Mouse (Mus musculus): ENCODE data around the gene Ppp2r5c. TPM values are rescaled to one million over a fixed set of nuclear protein-coding genes. Genes with fewer than 3 reads are reported as not detected.

Ppp2r5c gene
- polyA plus RNA-seq, 1 experiment from 2014 or later, result 72.1 TPM

DNA sequence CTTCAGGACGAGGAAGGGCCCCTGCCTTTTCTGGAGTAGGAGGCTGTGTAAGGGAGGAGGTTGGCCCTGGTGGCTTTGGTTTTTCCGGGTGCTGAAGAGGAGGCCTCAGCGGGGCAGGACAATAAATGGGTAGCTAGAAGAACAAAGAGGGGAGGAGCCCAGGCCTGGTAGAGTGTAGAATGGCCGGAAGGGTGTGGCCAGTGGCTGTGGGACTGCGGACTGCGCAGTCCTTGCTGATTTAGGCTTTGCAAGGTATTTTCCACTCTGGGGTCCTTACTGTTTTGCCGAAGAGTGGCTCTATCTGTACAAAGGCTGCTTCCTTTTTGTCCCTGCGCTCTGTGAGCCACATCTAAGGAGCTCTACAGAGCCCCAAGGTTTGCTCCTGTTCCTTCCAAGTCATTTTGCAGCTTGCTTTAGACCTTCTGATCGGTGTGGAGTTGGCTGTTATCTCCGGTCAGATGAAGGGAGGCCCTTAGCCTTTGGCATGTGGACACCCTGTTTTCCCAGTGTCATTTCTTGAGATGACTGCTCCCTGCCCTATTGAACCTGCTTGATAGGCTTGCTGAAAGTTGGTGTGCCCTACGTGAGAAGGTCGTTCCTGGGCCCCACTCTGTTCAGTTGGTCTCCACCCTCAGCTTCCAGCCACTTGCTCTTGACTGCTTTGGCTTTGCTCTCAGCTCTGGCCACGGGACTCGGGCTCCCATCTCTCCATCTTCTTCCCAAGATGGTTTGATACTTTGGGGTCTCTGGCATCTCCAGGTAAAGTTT is 52.5 kb downstream of the Ppp2r5c start:
- CTCF ChIA-PET, result interaction anchor here (1.3 kb wide), 1 partner anchor 10 kb away, joined by 4 read pairs; no protein-coding TSS in a partner anchor
- in situ Hi-C loops (cut with MboI; ENCODE audit: low pct_unique_long_range_greater_than_20kb), result no loop called here
- POLR2A ChIA-PET, result no interaction called here
- DNase-seq (ENCODE audit: low read depth, low spot score), result no peak
- ATAC-seq, result no peak
- no peak for TF ChIP-seq CTCF (IDR thresholded peaks at IDR 0.05)
- H3K27me3 ChIP-seq, result no peaks in the 10 kb centered on the region

DNA sequence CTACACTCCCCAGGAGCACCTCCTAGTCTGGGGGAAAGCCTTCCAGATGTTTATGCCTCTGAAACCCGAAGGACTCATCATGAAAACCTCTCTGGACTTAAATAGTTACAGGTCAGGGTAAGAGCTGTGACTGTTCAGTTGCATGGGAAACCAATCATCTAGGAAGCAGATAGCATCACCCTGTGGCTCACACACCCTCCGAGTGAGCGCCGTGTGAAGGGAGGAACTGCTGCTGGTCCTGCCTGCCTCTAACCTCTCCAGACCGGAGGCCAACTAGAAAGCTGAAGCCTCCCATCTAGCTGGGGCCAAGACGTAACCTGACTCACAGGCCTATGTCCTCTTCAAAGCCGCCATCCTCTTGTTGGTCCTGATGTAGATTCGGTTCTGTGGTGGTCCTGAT is 53.2 kb downstream of the Ppp2r5c start:
- CTCF ChIA-PET, result interaction anchor here (1.3 kb wide), 1 partner anchor 11 kb away, joined by 4 read pairs; no protein-coding TSS in a partner anchor
- DNase-seq (ENCODE audit: low read depth, low spot score) (no peak), ATAC-seq (no peak)
- no peaks in the 10 kb centered on the region for H3K27me3 ChIP-seq
- POLR2A ChIA-PET, result no interaction called here
- in situ Hi-C loops (cut with MboI; ENCODE audit: low pct_unique_long_range_greater_than_20kb), result no loop called here
- TF ChIP-seq CTCF (IDR thresholded peaks at IDR 0.05), result no peak

DNA sequence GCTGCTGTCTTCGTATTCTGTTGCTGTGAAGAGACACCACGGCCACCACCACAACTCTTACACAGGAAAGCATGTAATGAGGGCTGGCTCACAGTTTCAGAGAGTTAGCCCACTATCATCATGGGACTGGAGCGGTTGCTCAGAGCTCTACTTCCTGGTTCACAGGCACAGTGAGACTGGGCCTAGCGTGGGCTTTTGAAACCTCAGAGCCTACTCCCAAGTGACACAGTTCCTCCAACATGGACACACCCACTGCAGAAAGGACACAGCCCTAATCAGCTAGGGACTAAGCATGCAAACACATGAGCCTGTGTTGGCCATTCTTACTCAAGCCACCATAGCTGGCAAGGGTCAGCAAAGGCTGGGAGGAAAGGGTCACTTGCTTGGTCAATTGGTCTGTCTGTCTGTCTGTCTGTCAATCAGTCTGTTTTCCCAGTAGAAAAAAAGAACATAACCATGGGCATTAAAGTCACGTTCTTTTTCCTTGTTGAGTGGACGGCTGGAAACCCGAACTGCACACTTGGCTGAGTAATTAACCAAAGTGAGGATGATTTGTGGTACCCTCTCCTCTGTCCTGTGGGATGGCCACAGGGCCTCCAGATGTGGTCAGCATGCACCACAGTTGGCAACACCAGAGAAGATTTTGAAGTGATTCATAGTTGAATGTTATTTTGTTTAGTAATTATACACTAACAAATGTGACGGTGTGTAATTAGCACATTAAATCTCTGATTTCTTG is 56.7 kb downstream of the Ppp2r5c start:
- TF ChIP-seq CTCF (IDR thresholded peaks at IDR 0.05), result no peak
- POLR2A ChIA-PET, result interaction anchor here (0.6 to 1.4 kb wide), 2 partner anchors 17 to 328 kb away, joined by 4 to 5 read pairs; no protein-coding TSS in a partner anchor
- ATAC-seq (peak; percentile 75), DNase-seq (ENCODE audit: low read depth, low spot score) (peak; percentile 79)
- in situ Hi-C loops (cut with MboI; ENCODE audit: low pct_unique_long_range_greater_than_20kb), result no loop called here
- H3K27me3 ChIP-seq, result no peaks in the 10 kb centered on the region
- CTCF ChIA-PET, result no interaction called here

DNA sequence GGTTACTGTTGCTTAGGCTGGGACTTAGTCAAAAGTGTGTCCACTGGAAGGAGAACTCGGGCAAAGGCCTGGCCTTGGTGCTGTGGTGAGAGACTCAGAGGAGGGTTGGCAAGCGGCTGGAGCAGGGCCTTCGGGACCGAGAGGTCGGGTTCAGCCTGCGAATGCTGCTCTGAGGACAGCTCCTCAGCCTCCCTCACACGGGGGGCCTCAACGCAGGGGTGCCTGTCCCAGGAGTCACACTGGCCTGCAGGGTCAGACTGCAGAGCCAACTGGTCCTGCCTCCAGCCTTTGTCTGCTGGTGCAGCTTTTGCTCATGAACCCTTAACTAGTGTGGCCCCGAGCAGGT is 57.2 kb downstream of the Ppp2r5c start:
- ATAC-seq, result no peak
- ChIA-PET CTCF (no interaction called here), POLR2A (no interaction called here)
- DNase-seq (ENCODE audit: low read depth, low spot score), result no peak
- in situ Hi-C loops (cut with MboI; ENCODE audit: low pct_unique_long_range_greater_than_20kb), result no loop called here
- H3K27me3 ChIP-seq, result no peaks in the 10 kb centered on the region
- no peak for TF ChIP-seq CTCF (IDR thresholded peaks at IDR 0.05)

DNA sequence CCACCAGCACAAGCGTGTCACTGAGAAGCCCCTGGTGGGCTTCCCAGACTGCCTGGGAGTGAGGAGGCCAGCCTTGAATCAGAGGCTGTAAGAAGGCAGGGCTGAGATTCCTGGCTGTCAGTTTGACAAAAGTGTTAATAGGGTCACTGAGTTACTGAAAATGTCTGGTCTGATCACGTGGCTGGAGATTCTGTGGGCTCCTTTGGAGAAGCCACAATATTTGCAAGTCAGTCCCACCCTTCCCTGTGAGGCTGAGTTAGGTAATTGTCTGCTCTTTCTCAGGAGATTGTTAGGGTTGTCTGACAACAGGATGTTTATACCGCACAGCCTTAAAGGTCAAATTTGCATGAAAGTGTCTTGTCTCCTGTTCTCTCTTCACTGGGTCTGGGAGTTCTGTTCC is 57.9 kb downstream of the Ppp2r5c start:
- POLR2A ChIA-PET, result no interaction called here
- in situ Hi-C loops (cut with MboI; ENCODE audit: low pct_unique_long_range_greater_than_20kb), result no loop called here
- CTCF ChIA-PET, result interaction anchor here (1.2 kb wide), 1 partner anchor 94 kb away, joined by 3 read pairs; no protein-coding TSS in a partner anchor
- DNase-seq (ENCODE audit: low read depth, low spot score) (peak; percentile 59), ATAC-seq (no peak)
- TF ChIP-seq CTCF (IDR thresholded peaks at IDR 0.05), result no peak
- no peaks in the 10 kb centered on the region for H3K27me3 ChIP-seq

DNA sequence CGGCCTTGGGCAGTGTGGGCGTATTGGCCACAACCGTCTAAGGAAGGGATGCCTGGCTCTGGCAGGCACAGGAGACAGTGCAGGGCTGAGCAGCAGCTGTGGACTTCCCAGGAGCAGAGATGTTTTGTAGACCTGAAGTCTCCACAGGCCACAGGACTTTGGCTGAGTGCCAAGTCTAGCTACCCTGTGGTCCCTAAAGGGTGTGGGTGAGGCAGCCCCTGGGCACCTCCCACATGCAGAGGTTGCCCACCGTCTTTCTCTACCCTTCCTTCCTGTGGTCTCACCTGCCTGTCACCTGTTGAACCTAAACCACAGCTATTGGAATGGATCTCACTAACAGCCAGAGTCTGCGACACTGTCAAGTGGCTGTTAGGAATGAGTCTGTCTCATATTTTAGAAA is 59.1 kb downstream of the Ppp2r5c start:
- no peaks in the 10 kb centered on the region for H3K27me3 ChIP-seq
- POLR2A ChIA-PET, result no interaction called here
- in situ Hi-C loops (cut with MboI; ENCODE audit: low pct_unique_long_range_greater_than_20kb), result no loop called here
- TF ChIP-seq CTCF (IDR thresholded peaks at IDR 0.05), result no peak
- ATAC-seq, result no peak
- CTCF ChIA-PET, result no interaction called here
- no peak for DNase-seq (ENCODE audit: low read depth, low spot score)

DNA sequence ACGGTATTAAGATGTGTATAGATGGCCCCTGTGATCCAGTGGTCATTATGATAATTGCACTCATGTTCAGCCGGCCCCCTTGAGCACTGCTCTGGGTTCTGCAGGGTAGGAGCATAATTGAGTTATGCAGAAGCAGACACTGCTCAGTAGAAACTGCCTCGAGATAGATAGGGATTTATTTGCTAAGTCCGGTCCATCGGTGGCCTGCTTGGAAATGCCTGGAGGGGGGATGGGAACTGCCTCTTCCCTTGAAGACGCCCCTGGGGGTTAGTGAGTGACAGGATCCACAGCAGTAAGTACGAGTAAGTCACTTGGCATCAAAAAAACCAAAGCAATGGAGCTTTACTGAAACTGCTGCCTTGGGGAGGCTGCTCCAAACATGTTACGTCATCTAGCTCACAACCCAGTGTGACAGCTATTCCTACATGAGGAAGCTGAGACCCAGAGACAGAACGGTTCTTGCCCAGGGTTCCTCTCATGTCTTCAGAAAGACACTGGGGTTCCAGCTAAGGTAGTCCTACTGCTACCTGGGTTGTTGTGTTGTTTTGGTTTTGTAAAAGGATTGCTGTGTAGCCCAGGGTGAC is 60.9 kb downstream of the Ppp2r5c start:
- no peak for TF ChIP-seq CTCF (IDR thresholded peaks at IDR 0.05)
- DNase-seq (ENCODE audit: low read depth, low spot score) (no peak), ATAC-seq (no peak)
- no peaks in the 10 kb centered on the region for H3K27me3 ChIP-seq
- ChIA-PET POLR2A (no interaction called here), CTCF (no interaction called here)
- in situ Hi-C loops (cut with MboI; ENCODE audit: low pct_unique_long_range_greater_than_20kb), result no loop called here

DNA sequence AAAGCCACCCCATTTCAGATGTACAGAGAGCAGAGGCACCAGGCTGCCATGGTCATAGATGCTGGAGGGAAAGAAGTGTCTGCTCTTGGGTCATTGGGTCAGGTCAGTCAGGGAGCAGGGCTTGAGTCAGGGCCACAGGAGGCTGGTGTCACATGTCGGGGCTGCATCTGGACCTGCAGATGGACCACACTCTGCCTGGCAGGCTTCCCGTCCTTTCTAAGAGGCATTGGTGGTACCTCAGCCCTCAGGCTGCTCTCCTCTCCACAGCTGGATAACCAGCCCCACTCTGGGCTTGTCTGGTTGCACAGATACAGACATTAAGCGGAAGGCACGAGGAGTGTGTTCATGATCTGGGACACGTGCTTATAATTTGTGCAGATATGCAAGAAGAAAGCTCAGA is 61.8 kb downstream of the Ppp2r5c start:
- ChIA-PET CTCF (no interaction called here), POLR2A (no interaction called here)
- in situ Hi-C loops (cut with MboI; ENCODE audit: low pct_unique_long_range_greater_than_20kb), result no loop called here

DNA sequence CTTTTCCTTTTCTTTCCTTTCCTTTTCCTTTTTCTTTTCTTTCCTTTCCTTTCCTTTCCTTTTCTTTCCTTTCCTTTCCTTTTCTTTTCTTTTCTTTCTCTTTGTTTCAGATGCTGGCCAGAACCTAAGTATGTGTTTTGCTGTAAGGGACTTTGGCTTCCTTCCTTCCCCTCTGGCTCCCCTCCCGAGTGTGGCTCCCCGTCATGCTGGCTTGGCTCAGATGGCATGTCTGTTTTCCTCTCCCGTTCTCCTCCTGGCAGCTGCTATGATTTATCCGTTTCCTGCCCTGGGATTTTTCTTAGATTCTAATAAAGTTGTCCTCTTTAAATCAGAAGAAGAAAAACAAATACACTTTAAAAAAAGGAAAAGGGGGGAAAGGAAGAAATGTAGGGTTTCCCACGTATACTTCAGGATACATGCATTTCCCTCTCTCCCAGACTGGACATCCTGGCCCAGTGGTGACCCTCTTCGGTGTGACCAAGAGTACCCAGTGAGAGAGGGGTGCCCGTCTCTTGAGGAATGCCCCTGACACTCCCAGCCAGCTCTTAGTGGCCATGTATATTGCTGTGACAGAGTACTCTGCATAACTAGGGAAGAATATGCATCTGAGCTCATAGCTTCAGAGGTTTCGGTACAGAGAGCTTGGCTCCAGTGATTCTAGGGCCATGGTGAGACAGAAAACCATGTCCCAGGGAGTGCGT is 63.4 kb downstream of the Ppp2r5c start:
- ATAC-seq, result no peak
- no peak for DNase-seq (ENCODE audit: low read depth, low spot score)
- in situ Hi-C loops (cut with MboI; ENCODE audit: low pct_unique_long_range_greater_than_20kb), result no loop called here
- CTCF ChIA-PET, result no interaction called here
- no peak for TF ChIP-seq CTCF (IDR thresholded peaks at IDR 0.05)
- no peaks in the 10 kb centered on the region for H3K27me3 ChIP-seq
- POLR2A ChIA-PET, result interaction anchor here (0.8 kb wide), 1 partner anchor 9 kb away, joined by 3 read pairs; no protein-coding TSS in a partner anchor

More for the DNA sequence above, 61.8 kb downstream of the Ppp2r5c start:
- TF ChIP-seq CTCF (IDR thresholded peaks at IDR 0.05), result no peak
- no peak for ATAC-seq
- H3K27me3 ChIP-seq, result no peaks in the 10 kb centered on the region
- DNase-seq (ENCODE audit: low read depth, low spot score), result no peak

DNA sequence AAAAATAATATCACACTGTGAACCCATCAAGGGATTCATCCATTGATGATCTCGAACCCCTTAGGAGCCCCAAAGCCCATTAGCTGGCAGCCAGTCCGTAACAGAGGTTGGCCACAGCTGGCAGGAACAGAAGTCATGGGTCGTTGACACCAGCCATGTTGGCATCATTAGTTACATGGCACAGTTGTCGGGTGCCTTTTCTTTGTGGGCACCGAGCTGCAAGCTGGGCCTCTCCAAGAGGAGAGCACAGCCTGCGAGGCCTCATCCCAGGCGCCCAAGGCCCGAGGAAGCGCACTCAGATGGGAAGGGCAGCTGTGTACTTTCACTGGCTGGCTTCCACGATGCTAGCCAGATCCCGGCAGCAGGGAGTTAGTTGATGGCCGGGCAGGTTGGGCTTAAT is 64.3 kb downstream of the Ppp2r5c start:
- DNase-seq (ENCODE audit: low read depth, low spot score) (no peak), ATAC-seq (no peak)
- no peak for TF ChIP-seq CTCF (IDR thresholded peaks at IDR 0.05)
- H3K27me3 ChIP-seq, result no peaks in the 10 kb centered on the region
- in situ Hi-C loops (cut with MboI; ENCODE audit: low pct_unique_long_range_greater_than_20kb), result no loop called here
- CTCF ChIA-PET, result no interaction called here
- POLR2A ChIA-PET, result no interaction called here
